Comparison of ENCODE assay signal across 13 mouse cellular contexts in genomic region chr3:107829625-107830024, GRCm38 (mm10). TPM values are rescaled to one million over a fixed set of nuclear protein-coding genes. Genes with fewer than 3 reads are reported as not detected.
DNase-seq lines count a peak whose midpoint lies in the region; ATAC-seq and TF ChIP-seq lines count a peak whose summit lies in the region.
"Had no signal": no experiment of that assay in that cellular context is flagged by ENCODE, and none has a peak within 500 bp of the region (broad histone marks: within the 10 kb centered on the region; RNA-seq: fewer than 3 reads in every experiment).

No protein-coding gene starts in this region.

- no peak overlapping the region for H3K4me3 ChIP-seq in lung, adult 2 months (replicated peaks; ENCODE audit: extremely low read depth, low read depth, low read length)
- no peak overlapping the region for H3K4me3 ChIP-seq in myocyte

- H3K79me2 ChIP-seq in myocyte (ENCODE audit: control insufficient read depth, insufficient read depth), result no peaks in the 10 kb centered on the region

- no peaks in the 10 kb centered on the region for H3K36me3 ChIP-seq in myocyte (ENCODE audit: control insufficient read depth, insufficient read depth)

- WGBS in lung, adult 2 months, result 69% methylated on average over 14 of the region's 14 CpGs

- peak overlapping the region; percentile 72 for H3K4me2 ChIP-seq in myocyte (ENCODE audit: low read depth)

- no peak overlapping the region for H3ac ChIP-seq in myocyte (ENCODE audit: control insufficient read depth, insufficient read length)

- no peak for TF ChIP-seq POLR2A in lung, adult 2 months (IDR thresholded peaks at IDR 0.05; ENCODE audit: borderline replicate concordance, extremely low read depth, low read depth, low read length)
- TF ChIP-seq POLR2A in myocyte (IDR thresholded peaks at IDR 0.05; ENCODE audit: insufficient read length, low read depth), result peak; percentile 19

- peaks cover 8% of the 10 kb centered on the region for H3K4me1 ChIP-seq in lung, adult 2 months (ENCODE audit: control insufficient read depth, insufficient read depth, low read length)

- no peak for ATAC-seq in erythroblast, adult 5-6 weeks (replicated peaks; ENCODE audit: low FRiP score, poor library complexity, severe bottlenecking)
- ATAC-seq: hindbrain, postnatal 0 days had no signal

- H3K27me3 ChIP-seq in myocyte (ENCODE audit: control insufficient read depth, insufficient read depth, insufficient read length), result no peaks in the 10 kb centered on the region

- no peak for TF ChIP-seq CTCF in lung, adult 2 months (IDR thresholded peaks at IDR 0.05; ENCODE audit: insufficient read depth, low read length)

- DNase-seq in lung, adult 18-20 months, result peak; percentile 50 to 56
- no peak for DNase-seq in lung, adult 2 months
- DNase-seq in ZHBTc4 (ENCODE audit: low read depth, low spot score), result peak; percentile 35
- DNase-seq in heart, adult 9 months (ENCODE audit: low spot score in 2 of 2), result peak; percentile 79 to 84
- DNase-seq in frontal cortex, adult 2 months (ENCODE audit: extremely low spot score in 1 of 2, low spot score in 1 of 2), result no peak
- DNase-seq in spleen, postnatal 14 days (ENCODE audit: low spot score in 2 of 2), result no peak
- DNase-seq: cerebellum, adult 2 months; kidney, postnatal 25 days had no signal

TF ChIP-seq in myocyte, 11 proteins besides CTCF, POLR2A, EP300 and RAD21:
- peak; percentile 77 for TF ChIP-seq TCF3 (IDR thresholded peaks at IDR 0.05; ENCODE audit: insufficient read length, low read depth)
- peak; percentile 85 for TF ChIP-seq CEBPB (IDR thresholded peaks at IDR 0.05; ENCODE audit: insufficient read depth, poor library complexity, severe bottlenecking)
- no peak for TF ChIP-seq MAX (IDR thresholded peaks at IDR 0.05; ENCODE audit: low read depth)
- TF ChIP-seq TCF12 (IDR thresholded peaks at IDR 0.05; ENCODE audit: insufficient read depth, poor library complexity, severe bottlenecking), result peak; percentile 48
- no peak for TF ChIP-seq SRF (IDR thresholded peaks at IDR 0.05; ENCODE audit: control insufficient read depth, insufficient read length, low read depth)
- no peak for TF ChIP-seq POLR2AphosphoS2 (IDR thresholded peaks at IDR 0.05; ENCODE audit: insufficient read length, low read depth)
- no peak for TF ChIP-seq USF1 (IDR thresholded peaks at IDR 0.05; ENCODE audit: low read depth)
- peak; percentile 59 to 92 (median 83) for TF ChIP-seq MYOD1 (IDR thresholded peaks at IDR 0.05; ENCODE audit: control insufficient read depth in 1 of 3, insufficient read length in 2 of 3, low read depth in 2 of 3)
- TF ChIP-seq MYOG (IDR thresholded peaks at IDR 0.05; ENCODE audit: control insufficient read depth in 1 of 3, insufficient read depth in 1 of 3, insufficient read length in 2 of 3, low read depth in 2 of 3), result peak; percentile 6 to 89 (median 65)
- no peak for TF ChIP-seq E2F4 (IDR thresholded peaks at IDR 0.05; ENCODE audit: insufficient read depth)
- TF ChIP-seq REST (IDR thresholded peaks at IDR 0.05; ENCODE audit: insufficient read depth, insufficient read length), result no peak

RNA-seq across cellular contexts. Expression of gene Eps8l3, which starts 47.4 kb away (rescaled TPM):
- polyA plus RNA-seq in lung, adult 2 months (2012; rRNA removed), result 0.61 TPM in 1 of 2 replicates, not detected in the other
- polyA plus RNA-seq in myocyte (2012; fragmentation: generic; extraction: Trizol), result not detected
- not detected in 2 replicates for polyA plus RNA-seq in frontal cortex, adult 2 months (2012; rRNA removed)
- 1.5 TPM in 1 of 2 replicates, not detected in the other for total RNA-seq in erythroblast, adult 5-6 weeks (2015; ENCODE audit: low replicate concordance)
- not detected in 2 replicates for total RNA-seq in erythroblast, adult 5-6 weeks (2017; ENCODE audit: low replicate concordance)
- total RNA-seq: adrenal gland, adult 18-20 months; hindbrain, postnatal 0 days had no signal
- polyA plus RNA-seq: embryonic facial prominence, embryonic 11.5 days; hindbrain, postnatal 0 days had no signal

Comparison
In these comparisons a context has a peak if more than half of its experiments do, and no peak if none do; other contexts are left out.
1. DNase-seq: peak in lung, adult 18-20 months (2 of 2), ZHBTc4 (single experiment) and heart, adult 9 months (2 of 2); none in lung, adult 2 months (single experiment), frontal cortex, adult 2 months (0 of 2) and spleen, postnatal 14 days (0 of 2).